Mouse (Mus musculus): ENCODE data around the gene 3110018I06Rik. TPM values are rescaled to one million over a fixed set of nuclear protein-coding genes. Genes with fewer than 3 reads are reported as not detected.

Gene 3110018I06Rik
- not detected for total RNA-seq (2023)

GRCm38 (mm10) chr12:107488371-107488770 lies at the start of gene 3110018I06Rik:
Gene 3110018I06Rik, plus strand, starts transcription at chr12:107488632.

